Mouse (Mus musculus): Measurements from ENCODE around the gene Krt19. TPM values are rescaled to one million over a fixed set of nuclear protein-coding genes. Genes with fewer than 3 reads are reported as not detected.

Krt19 gene
- 86.7 and 91.0 TPM in 2 replicates for polyA plus RNA-seq (2014; fragmentation: Nextera tagmentation; extraction: Ambion mirVana)

DNA sequence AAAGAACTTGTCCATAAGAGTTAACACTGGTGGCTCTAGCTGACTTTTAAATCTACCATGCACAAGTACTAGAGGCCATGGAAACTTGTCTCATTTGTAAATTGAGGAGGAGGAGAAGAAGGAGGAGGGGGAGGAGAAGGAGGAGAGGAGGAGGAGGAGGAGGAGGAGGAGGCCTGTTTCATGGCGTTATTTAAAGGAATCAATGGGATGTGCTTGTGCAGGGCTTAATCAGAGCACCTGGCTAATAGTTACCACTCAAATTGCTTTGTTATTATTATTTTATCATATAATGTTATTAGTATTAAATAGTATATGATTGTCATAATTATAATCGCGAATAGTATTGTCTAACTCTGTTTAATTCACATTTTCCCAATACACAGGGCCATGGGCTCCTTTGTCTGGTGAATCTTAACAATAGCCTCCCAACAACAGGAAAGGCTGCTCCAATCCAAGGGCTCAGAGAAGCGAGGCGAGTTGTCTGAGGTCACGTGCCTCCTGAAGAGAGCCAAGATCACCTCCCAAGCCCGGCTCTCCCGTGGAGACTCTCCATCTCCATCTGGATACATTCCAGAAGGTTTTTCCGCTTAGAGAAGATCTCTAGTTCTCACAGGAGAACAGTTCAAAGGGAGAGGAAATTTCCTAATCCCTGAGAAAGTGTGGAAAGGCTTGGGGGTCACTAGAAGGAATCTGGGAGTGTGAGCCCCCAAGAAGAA, at the start of gene Krt19:
Krt19 (minus strand) TSS at position 51 of the 716 bp plus-strand sequence.
- 45% methylated on average over 9 of the region's 9 CpGs for WGBS
- H3K9me3 ChIP-seq (ENCODE audit: low read depth, low read length): no peaks in the 10 kb centered on the region
- H3K9ac ChIP-seq: no peak within 1 kb of the TSS
- no peak for ATAC-seq (ENCODE audit: insufficient read depth)
- H3K27ac ChIP-seq (ENCODE audit: low read depth): no peak within 1 kb of the TSS
- DNase-seq: no peak
- peaks cover 21% of the 10 kb centered on the region for H3K27me3 ChIP-seq (ENCODE audit: insufficient read depth, low read length)
- TF ChIP-seq CTCF (IDR thresholded peaks at IDR 0.05; ENCODE audit: low read depth): no peak
- H3K4me1 ChIP-seq (ENCODE audit: insufficient read depth): no peaks in the 10 kb centered on the region
- no peak within 1 kb of the TSS for H3K4me2 ChIP-seq
- H3K4me3 ChIP-seq (ENCODE audit: low read depth, low read length): no peak within 1 kb of the TSS
- H3K36me3 ChIP-seq (ENCODE audit: insufficient read depth): no peaks in the 10 kb centered on the region

DNA sequence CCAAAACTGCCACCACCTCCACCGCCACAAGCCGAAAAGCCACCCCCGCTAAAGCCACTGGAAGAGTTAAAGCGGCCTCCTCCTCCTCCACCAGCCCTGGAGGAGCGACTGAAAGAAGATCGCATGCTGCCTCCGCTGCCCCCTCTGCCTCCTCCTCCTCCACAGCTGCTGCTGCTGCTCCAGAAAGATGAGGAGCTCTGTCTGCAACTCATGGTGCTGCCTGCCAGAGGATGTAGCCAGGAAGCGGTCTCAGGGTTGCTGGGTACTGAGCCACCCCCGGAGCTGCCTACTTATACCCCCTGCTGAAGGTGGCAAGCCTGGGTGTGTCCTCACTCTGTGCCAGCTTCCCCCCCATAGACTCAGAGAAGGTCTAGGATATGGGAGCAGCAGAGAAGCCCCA, 44.5 kb upstream of the Krt19 start, which contains the start of gene Krt9:
Krt9 (minus strand) TSS at position 255 of the 400 bp plus-strand sequence.
- Histone ChIP-seq H3K4me2 (no peak within 1 kb of the TSS), H3K27me3 (ENCODE audit: insufficient read depth, low read length) (no peaks in the 10 kb centered on the region), H3K4me1 (ENCODE audit: insufficient read depth) (no peaks in the 10 kb centered on the region), H3K36me3 (ENCODE audit: insufficient read depth) (no peaks in the 10 kb centered on the region), H3K27ac (ENCODE audit: low read depth) (no peak within 1 kb of the TSS), H3K4me3 (ENCODE audit: low read depth, low read length) (no peak within 1 kb of the TSS), H3K9ac (no peak within 1 kb of the TSS), H3K9me3 (ENCODE audit: low read depth, low read length) (no peaks in the 10 kb centered on the region)
- ATAC-seq (ENCODE audit: insufficient read depth) (no peak), DNase-seq (no peak)
- no peak for TF ChIP-seq CTCF (IDR thresholded peaks at IDR 0.05; ENCODE audit: low read depth)
- WGBS: 41% methylated on average over 9 of the region's 9 CpGs

DNA sequence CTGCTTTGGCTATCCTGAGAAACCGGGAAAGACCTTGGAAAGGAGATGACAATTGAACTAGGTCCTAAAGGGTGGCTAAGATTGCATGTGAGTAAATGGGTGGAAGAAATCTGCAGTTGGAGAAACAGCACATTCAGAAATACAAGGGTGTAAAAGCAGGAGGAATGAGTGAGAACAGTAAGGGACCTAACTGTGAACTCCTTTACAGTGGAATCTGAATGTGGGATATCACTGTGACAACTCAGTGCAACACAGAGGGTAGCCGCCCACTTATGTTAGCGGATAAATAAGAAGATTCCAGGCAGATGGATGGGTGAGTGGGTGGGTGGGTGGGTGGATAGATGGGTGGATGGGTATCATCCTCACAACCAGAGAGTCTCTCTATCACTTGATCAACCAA, 43.4 kb upstream of the Krt19 start:
- no peak for ATAC-seq (ENCODE audit: insufficient read depth)
- H3K27me3 ChIP-seq (ENCODE audit: insufficient read depth, low read length): no peaks in the 10 kb centered on the region
- no peak overlapping the region for H3K4me2 ChIP-seq
- H3K9me3 ChIP-seq (ENCODE audit: low read depth, low read length): no peaks in the 10 kb centered on the region
- 93% methylated on average over 3 of the region's 3 CpGs for WGBS
- H3K9ac ChIP-seq: no peak overlapping the region
- no peak for DNase-seq
- no peak overlapping the region for H3K4me3 ChIP-seq (ENCODE audit: low read depth, low read length)
- H3K4me1 ChIP-seq (ENCODE audit: insufficient read depth): no peaks in the 10 kb centered on the region
- H3K27ac ChIP-seq (ENCODE audit: low read depth): no peak overlapping the region
- H3K36me3 ChIP-seq (ENCODE audit: insufficient read depth): no peaks in the 10 kb centered on the region
- no peak for TF ChIP-seq CTCF (IDR thresholded peaks at IDR 0.05; ENCODE audit: low read depth)

DNA sequence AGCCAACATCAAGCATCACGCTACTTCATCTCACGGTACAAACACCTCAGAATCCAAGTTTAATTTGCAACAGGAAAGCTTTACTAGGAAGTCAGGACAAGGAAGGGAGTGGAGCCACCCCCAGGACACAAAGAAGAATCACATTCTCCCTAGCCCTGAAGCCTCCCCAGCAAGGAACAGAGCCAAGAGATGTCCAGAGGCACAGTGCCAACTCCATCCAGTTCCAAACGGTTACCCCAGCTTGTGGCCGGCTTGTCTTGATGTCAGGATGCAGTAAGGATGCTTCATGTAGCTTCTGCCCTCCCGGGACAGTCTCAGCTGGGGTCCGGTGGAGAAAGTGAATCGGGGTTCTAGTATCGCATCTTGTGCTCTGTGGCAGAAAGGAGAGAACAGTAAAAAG, 38.3 kb upstream of the Krt19 start:
- ATAC-seq (ENCODE audit: insufficient read depth): no peak
- TF ChIP-seq CTCF (IDR thresholded peaks at IDR 0.05; ENCODE audit: low read depth): no peak
- no peak overlapping the region for H3K27ac ChIP-seq (ENCODE audit: low read depth)
- 83% methylated on average over 8 of the region's 8 CpGs for WGBS
- no peak overlapping the region for H3K9ac ChIP-seq
- no peaks in the 10 kb centered on the region for H3K36me3 ChIP-seq (ENCODE audit: insufficient read depth)
- no peaks in the 10 kb centered on the region for H3K4me1 ChIP-seq (ENCODE audit: insufficient read depth)
- no peak overlapping the region for H3K4me3 ChIP-seq (ENCODE audit: low read depth, low read length)
- no peak overlapping the region for H3K4me2 ChIP-seq
- no peak for DNase-seq
- H3K9me3 ChIP-seq (ENCODE audit: low read depth, low read length): no peaks in the 10 kb centered on the region
- H3K27me3 ChIP-seq (ENCODE audit: insufficient read depth, low read length): no peaks in the 10 kb centered on the region

- DNase-seq: no peak
- Histone ChIP-seq H3K9me3 (ENCODE audit: low read depth, low read length) (no peaks in the 10 kb centered on the region), H3K27ac (ENCODE audit: low read depth) (no peak overlapping the region), H3K4me2 (no peak overlapping the region), H3K4me3 (ENCODE audit: low read depth, low read length) (no peak overlapping the region), H3K9ac (no peak overlapping the region), H3K36me3 (ENCODE audit: insufficient read depth) (no peaks in the 10 kb centered on the region), H3K4me1 (ENCODE audit: insufficient read depth) (no peaks in the 10 kb centered on the region), H3K27me3 (ENCODE audit: insufficient read depth, low read length) (no peaks in the 10 kb centered on the region)
- no peak for TF ChIP-seq CTCF (IDR thresholded peaks at IDR 0.05; ENCODE audit: low read depth)
- 75% methylated on average over 7 of the region's 7 CpGs for WGBS
- ATAC-seq (ENCODE audit: insufficient read depth): no peak
These were observed 33.3 kb upstream of the Krt19 start for GRCm38 (mm10) chr11:100181725-100182124.

DNA sequence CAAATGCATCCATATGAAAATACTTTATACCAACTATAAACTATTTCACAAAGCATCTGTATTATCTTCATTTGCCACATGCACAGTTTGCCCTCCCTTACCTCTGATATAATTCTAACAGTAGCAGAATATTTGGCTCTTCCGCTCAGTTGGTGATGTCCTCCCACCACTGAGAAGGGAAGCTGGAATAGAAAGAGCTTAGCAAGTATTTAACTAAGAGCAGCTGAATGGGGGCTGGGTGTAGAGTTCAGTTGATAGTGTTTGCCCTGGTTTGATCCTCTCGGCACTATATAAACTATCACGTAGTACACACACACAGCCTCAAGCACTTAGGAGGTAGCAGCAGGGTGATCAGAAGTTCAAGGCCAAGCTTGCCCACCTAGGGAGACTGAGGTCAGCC, 30.8 kb upstream of the Krt19 start:
- no peak for TF ChIP-seq CTCF (IDR thresholded peaks at IDR 0.05; ENCODE audit: low read depth)
- H3K9me3 ChIP-seq (ENCODE audit: low read depth, low read length): no peaks in the 10 kb centered on the region
- H3K4me2 ChIP-seq: no peak overlapping the region
- 23% methylated on average over 3 of the region's 3 CpGs for WGBS
- H3K9ac ChIP-seq: no peak overlapping the region
- no peak for DNase-seq
- no peaks in the 10 kb centered on the region for H3K4me1 ChIP-seq (ENCODE audit: insufficient read depth)
- no peak overlapping the region for H3K4me3 ChIP-seq (ENCODE audit: low read depth, low read length)
- no peak overlapping the region for H3K27ac ChIP-seq (ENCODE audit: low read depth)
- no peaks in the 10 kb centered on the region for H3K36me3 ChIP-seq (ENCODE audit: insufficient read depth)
- ATAC-seq (ENCODE audit: insufficient read depth): no peak
- no peaks in the 10 kb centered on the region for H3K27me3 ChIP-seq (ENCODE audit: insufficient read depth, low read length)

DNA sequence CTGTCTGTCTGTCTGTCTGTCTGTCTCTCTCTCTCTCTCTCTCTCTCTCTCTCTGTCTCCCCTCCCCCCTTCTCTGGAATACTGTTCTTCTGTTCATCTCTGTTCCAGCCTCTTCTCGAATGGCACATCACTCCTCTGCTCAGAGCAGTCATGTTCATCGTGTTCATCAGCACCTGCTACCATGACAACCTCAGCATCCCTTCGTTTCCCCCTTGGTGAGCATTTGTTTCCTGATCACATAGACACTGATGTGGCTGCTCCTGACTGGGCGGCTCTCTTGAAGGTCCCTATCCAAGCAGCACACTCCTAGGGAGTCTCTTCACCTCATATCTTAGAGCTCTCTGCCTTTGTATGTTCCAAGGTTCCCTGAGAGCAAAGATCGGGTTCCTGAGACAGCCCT, 29.8 kb upstream of the Krt19 start:
- Histone ChIP-seq H3K9me3 (ENCODE audit: low read depth, low read length) (no peaks in the 10 kb centered on the region), H3K4me1 (ENCODE audit: insufficient read depth) (no peaks in the 10 kb centered on the region), H3K27me3 (ENCODE audit: insufficient read depth, low read length) (no peaks in the 10 kb centered on the region), H3K4me2 (no peak overlapping the region), H3K4me3 (ENCODE audit: low read depth, low read length) (no peak overlapping the region), H3K27ac (ENCODE audit: low read depth) (no peak overlapping the region), H3K9ac (no peak overlapping the region), H3K36me3 (ENCODE audit: insufficient read depth) (no peaks in the 10 kb centered on the region)
- no peak for ATAC-seq (ENCODE audit: insufficient read depth)
- 73% methylated on average over 5 of the region's 5 CpGs for WGBS
- no peak for TF ChIP-seq CTCF (IDR thresholded peaks at IDR 0.05; ENCODE audit: low read depth)
- no peak for DNase-seq

All from lung, embryonic 14.5 days (tissue).